Mouse (Mus musculus) hindbrain, postnatal 0 days (tissue): ENCODE data around the gene Lrit2. TPM values are rescaled to one million over a fixed set of nuclear protein-coding genes. Genes with fewer than 3 reads are reported as not detected.
A peak's percentile ranks its signal among the peaks of the same experiment; 100 is the strongest.

ENCODE experiments used
- ATAC-seq: fragments of 200-750 bp; cut with Nextera tagmentation; 2 replicates; pipeline ENCODE4 v1.8.0; 2017; ENCODE audit warnings: mild to moderate bottlenecking, moderate TSS enrichment, moderate library complexity
- DNase-seq: peaks from one replicate; pipeline ENCODE4 v3.0.0-alpha.2; 2015; ENCODE audit warnings: low spot score
- H3K27ac ChIP-seq: fragments of 300-500 bp; sonication (generic); 2 replicates; pipeline ENCODE4 v1.5.1; 2014; ENCODE audit warnings: mild to moderate bottlenecking
- H3K27me3 ChIP-seq: fragments of 300-500 bp; sonication (generic); 2 replicates; pipeline ENCODE4 v1.6.1; 2014; ENCODE audit warnings: low read length, mixed read lengths; ENCODE audit not compliant: insufficient read depth
- H3K36me3 ChIP-seq: fragments of 300-500 bp; sonication (generic); 2 replicates; pipeline ENCODE4 v1.6.1; 2014; ENCODE audit warnings: low read length, mixed read lengths; ENCODE audit not compliant: insufficient read depth
- H3K4me1 ChIP-seq: fragments of 300-500 bp; sonication (generic); 2 replicates; pipeline ENCODE4 v1.6.1; 2014; ENCODE audit warnings: antibody characterized with exemption, low read length, mixed read lengths; ENCODE audit not compliant: insufficient read depth
- H3K4me2 ChIP-seq: fragments of 300-500 bp; sonication (generic); 2 replicates; pipeline ENCODE4 v1.6.1; 2014; ENCODE audit warnings: low read depth, mild to moderate bottlenecking, low read length, moderate library complexity, mixed read lengths
- H3K4me3 ChIP-seq: fragments of 300-500 bp; sonication (generic); 2 replicates; pipeline ENCODE4 v1.5.1; 2014; ENCODE audit warnings: low read length
- H3K9ac ChIP-seq: fragments of 300-500 bp; sonication (generic); replicated peaks from 2 replicates; pipeline ENCODE4 v1.6.1; 2014; ENCODE audit warnings: mild to moderate bottlenecking, low read length, moderate library complexity, mixed read lengths
- H3K9me3 ChIP-seq: fragments of 300-500 bp; sonication (generic); 2 replicates; pipeline ENCODE4 v1.6.1; 2016; ENCODE audit warnings: low read length, mixed read lengths
- CTCF ChIP-seq: IDR thresholded peaks from 2 replicates; pipeline ENCODE4 v1.5.1; 2016; ENCODE audit warnings: antibody characterized with exemption, control low read depth, low read depth
- WGBS: fragments of 180-500 bp; shearing (Covaris S2); extraction: QIAGEN DNeasy Blood & Tissue Kit; methylation state at CpG from one replicate; pipeline ENCODE4 v1.1.7; 2014; 5-methylcytosine and 5-hydroxymethylcytosine counted together
- polyA plus RNA-seq: library from polyadenylated mRNA; unstranded; fragments of >200 nt; fragmentation: Nextera tagmentation; extraction: Ambion mirVana; gene quantifications from 2 replicates; pipeline ENCODE4 v1.2.1, GENCODE M21; 2015
- total RNA-seq: library from RNA; depleted of rRNA; stranded (reverse); fragments of >200 nt; gene quantifications from 2 replicates; pipeline ENCODE4 v1.2.3, GENCODE M21; 2014; rRNA removed

Gene Lrit2
- total RNA-seq (not detected in 2 replicates), polyA plus RNA-seq (not detected in 2 replicates)

- H3K36me3 ChIP-seq: no peaks in the 10 kb centered on the region
- no peak within 1 kb of the TSS for H3K4me3 ChIP-seq
- H3K4me2 ChIP-seq: no peak within 1 kb of the TSS
- DNase-seq (no peak), ATAC-seq (no peak)
- no peak for TF ChIP-seq CTCF
- WGBS: 67% methylated on average over 5 of the region's 5 CpGs
- H3K27me3 ChIP-seq: no peaks in the 10 kb centered on the region
- H3K9ac ChIP-seq: no peak within 1 kb of the TSS
- no peak within 1 kb of the TSS for H3K27ac ChIP-seq
- H3K9me3 ChIP-seq: no peaks in the 10 kb centered on the region
- no peaks in the 10 kb centered on the region for H3K4me1 ChIP-seq
These were observed at the start of gene Lrit2 for GRCm38 (mm10) chr14:37067629-37068028. Gene Lrit2, plus strand, starts transcription at chr14:37067929.

- 85% methylated on average over 4 of the region's 4 CpGs for WGBS
- Histone ChIP-seq H3K4me1 (no peaks in the 10 kb centered on the region), H3K9ac (no peak overlapping the region), H3K9me3 (no peaks in the 10 kb centered on the region), H3K4me3 (no peak overlapping the region), H3K36me3 (no peaks in the 10 kb centered on the region), H3K27ac (no peak overlapping the region), H3K27me3 (no peaks in the 10 kb centered on the region), H3K4me2 (no peak overlapping the region)
- TF ChIP-seq CTCF: no peak
- DNase-seq (no peak), ATAC-seq (no peak)
These were observed 40.3 kb upstream of the Lrit2 start for GRCm38 (mm10) chr14:37027248-37027933.

GRCm38 (mm10) chr14:37027951-37028350, 39.8 kb upstream of the Lrit2 start:
- TF ChIP-seq CTCF: no peak
- ATAC-seq: no peak
- DNase-seq: no peak
- H3K4me2 ChIP-seq: no peak overlapping the region
- H3K4me3 ChIP-seq: no peak overlapping the region
- no peaks in the 10 kb centered on the region for H3K9me3 ChIP-seq
- 89% methylated on average over 3 of the region's 3 CpGs for WGBS
- no peak overlapping the region for H3K9ac ChIP-seq
- H3K27me3 ChIP-seq: no peaks in the 10 kb centered on the region
- no peaks in the 10 kb centered on the region for H3K4me1 ChIP-seq
- no peak overlapping the region for H3K27ac ChIP-seq
- H3K36me3 ChIP-seq: no peaks in the 10 kb centered on the region

- peak; percentile 81 for DNase-seq
- H3K4me3 ChIP-seq: no peak overlapping the region
- 57% methylated on average over 3 of the region's 3 CpGs for WGBS
These were observed 39.2 kb upstream of the Lrit2 start for GRCm38 (mm10) chr14:37028555-37028954.

GRCm38 (mm10) chr14:37032481-37033104, 35.1 kb upstream of the Lrit2 start:
- Histone ChIP-seq H3K4me1 (no peaks in the 10 kb centered on the region), H3K27me3 (no peaks in the 10 kb centered on the region), H3K4me2 (peak overlapping the region; percentile 33), H3K4me3 (no peak overlapping the region), H3K27ac (peak overlapping the region; percentile 43; the same call in 1 of the 2 replicates), H3K9ac (no peak overlapping the region), H3K9me3 (no peaks in the 10 kb centered on the region), H3K36me3 (no peaks in the 10 kb centered on the region)
- DNase-seq (peak; percentile 88), ATAC-seq (peak; percentile 90)
- peak; percentile 25; the same call in 1 of the 2 replicates for TF ChIP-seq CTCF
- WGBS: 31% methylated on average over 11 of the region's 11 CpGs

More at GRCm38 (mm10) chr14:37028555-37028954, 39.2 kb upstream of the Lrit2 start:
- no peaks in the 10 kb centered on the region for H3K9me3 ChIP-seq
- H3K9ac ChIP-seq: no peak overlapping the region
- no peak overlapping the region for H3K4me2 ChIP-seq
- TF ChIP-seq CTCF: no peak
- no peak for ATAC-seq
- H3K36me3 ChIP-seq: no peaks in the 10 kb centered on the region
- H3K27me3 ChIP-seq: no peaks in the 10 kb centered on the region
- H3K4me1 ChIP-seq: no peaks in the 10 kb centered on the region
- no peak overlapping the region for H3K27ac ChIP-seq

- no peaks in the 10 kb centered on the region for H3K27me3 ChIP-seq
- ATAC-seq (peak; percentile 71), DNase-seq (peak; percentile 92)
- H3K9ac ChIP-seq: no peak overlapping the region
- peak overlapping the region; percentile 43; the same call in 1 of the 2 replicates for H3K27ac ChIP-seq
- H3K36me3 ChIP-seq: no peaks in the 10 kb centered on the region
- no peaks in the 10 kb centered on the region for H3K4me1 ChIP-seq
- H3K9me3 ChIP-seq: no peaks in the 10 kb centered on the region
- TF ChIP-seq CTCF: peak; percentile 97
- no peak overlapping the region for H3K4me3 ChIP-seq
- H3K4me2 ChIP-seq: peak overlapping the region; percentile 33
- 16% methylated on average over 7 of the region's 7 CpGs for WGBS
These were observed 34.5 kb upstream of the Lrit2 start for GRCm38 (mm10) chr14:37033241-37033640.

- H3K27me3 ChIP-seq: no peaks in the 10 kb centered on the region
- H3K36me3 ChIP-seq: no peaks in the 10 kb centered on the region
- no peak overlapping the region for H3K27ac ChIP-seq
- TF ChIP-seq CTCF: peak; percentile 60
- 33% methylated on average over 5 of the region's 5 CpGs for WGBS
- H3K9me3 ChIP-seq: no peaks in the 10 kb centered on the region
- ATAC-seq (no peak), DNase-seq (peak; percentile 60)
- H3K4me2 ChIP-seq: no peak overlapping the region
- no peak overlapping the region for H3K9ac ChIP-seq
- H3K4me3 ChIP-seq: no peak overlapping the region
- no peaks in the 10 kb centered on the region for H3K4me1 ChIP-seq
These were observed 33.3 kb upstream of the Lrit2 start for GRCm38 (mm10) chr14:37034432-37034831.
